In the genomic region with DNA sequence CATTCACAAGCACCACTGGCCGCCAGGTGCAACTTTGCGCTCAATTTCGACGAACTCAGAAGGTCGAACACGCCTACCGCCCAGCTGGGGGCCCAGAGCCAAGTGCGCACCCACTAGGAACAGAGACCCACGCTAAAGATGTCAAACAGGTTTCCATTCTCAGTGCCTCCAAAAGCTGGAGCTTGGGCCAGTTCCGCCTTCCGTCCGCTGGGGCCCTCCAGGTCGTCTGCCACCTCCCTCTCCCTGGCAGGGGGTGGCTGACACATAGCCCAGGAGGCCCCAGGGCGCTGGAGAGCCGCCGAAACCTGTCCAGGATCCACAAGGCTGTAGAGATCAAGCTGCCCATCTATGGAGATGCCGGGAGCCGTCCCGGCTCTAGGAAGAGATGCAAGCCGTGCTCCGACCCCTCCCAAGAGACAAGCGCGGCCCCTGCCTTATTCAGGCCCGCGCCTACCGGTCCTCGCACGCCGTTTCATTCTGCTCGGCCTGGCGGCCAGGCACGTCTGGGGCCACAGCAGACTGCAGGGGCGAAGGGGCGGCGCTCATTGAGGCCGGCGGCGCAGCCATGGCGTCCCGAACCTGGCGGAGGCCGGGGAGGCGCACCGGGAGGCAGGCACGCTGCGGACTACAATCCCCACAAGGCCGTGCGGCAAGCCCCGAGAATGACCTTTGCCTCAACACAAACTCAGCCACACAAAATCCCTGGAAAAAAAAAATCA, we compare ENCODE assay signal across 8 mouse cellular contexts. TPM values are rescaled to one million over a fixed set of nuclear protein-coding genes. Genes with fewer than 3 reads are reported as not detected.
DNase-seq lines count a peak whose midpoint lies in the region; ATAC-seq and TF ChIP-seq lines count a peak whose summit lies in the region.

No protein-coding gene starts in this region.

- peak overlapping the region; percentile 94 for H3K4me2 ChIP-seq in embryonic facial prominence, embryonic 14.5 days (ENCODE audit: low read depth, low read length)
- H3K4me2 ChIP-seq in limb, embryonic 11.5 days (ENCODE audit: low read depth, severe bottlenecking), result peak overlapping the region; percentile 89
- H3K4me2 ChIP-seq in midbrain, embryonic 12.5 days (replicated peaks), result peak overlapping the region; percentile 84

- H3K27ac ChIP-seq in embryonic facial prominence, embryonic 14.5 days (replicated peaks; ENCODE audit: low read depth, low read length), result peak overlapping the region; percentile 91
- peak overlapping the region; percentile 90 for H3K27ac ChIP-seq in heart, adult 2 months
- peak overlapping the region; percentile 90 for H3K27ac ChIP-seq in kidney, adult 2 months (ENCODE audit: insufficient read depth, low read depth, low read length)
- H3K27ac ChIP-seq in limb, embryonic 11.5 days (replicated peaks; ENCODE audit: low read depth, low read length), result peak overlapping the region; percentile 23; the same call in 1 of the 2 replicates
- peak overlapping the region; percentile 93 for H3K27ac ChIP-seq in midbrain, embryonic 12.5 days (replicated peaks)

- WGBS in embryonic facial prominence, embryonic 14.5 days, result under 1% methylated on average over 43 of the region's 49 CpGs
- WGBS in heart, adult 2 months, result under 1% methylated on average over 49 of the region's 49 CpGs
- under 1% methylated on average over 49 of the region's 49 CpGs for WGBS in kidney, adult 2 months
- WGBS in limb, embryonic 11.5 days, result 1% methylated on average over 49 of the region's 49 CpGs
- WGBS in midbrain, embryonic 12.5 days, result under 1% methylated on average over 49 of the region's 49 CpGs

- H3K27me3 ChIP-seq in embryonic facial prominence, embryonic 14.5 days (replicated peaks; ENCODE audit: control insufficient read depth, insufficient read depth, low read length), result no peaks in the 10 kb centered on the region
- no peaks in the 10 kb centered on the region for H3K27me3 ChIP-seq in heart, adult 2 months (ENCODE audit: control insufficient read depth, insufficient read depth, low read length)
- no peaks in the 10 kb centered on the region for H3K27me3 ChIP-seq in kidney, adult 2 months (replicated peaks; ENCODE audit: control insufficient read depth, insufficient read depth, low read length)
- H3K27me3 ChIP-seq in limb, embryonic 11.5 days (ENCODE audit: control insufficient read depth, insufficient read depth, low read length), result no peaks in the 10 kb centered on the region
- no peaks in the 10 kb centered on the region for H3K27me3 ChIP-seq in midbrain, embryonic 12.5 days

- no peak for TF ChIP-seq EP300 in heart, adult 2 months (IDR thresholded peaks at IDR 0.05; ENCODE audit: insufficient read depth, low read depth, low read length)

- peak overlapping the region; percentile 89 for H3K9ac ChIP-seq in embryonic facial prominence, embryonic 14.5 days (ENCODE audit: low read depth, low read length)
- H3K9ac ChIP-seq in heart, adult 2 months (ENCODE audit: low read depth, low read length), result peak overlapping the region; percentile 80
- peak overlapping the region; percentile 55 for H3K9ac ChIP-seq in limb, embryonic 11.5 days (ENCODE audit: low read length)
- peak overlapping the region; percentile 87 for H3K9ac ChIP-seq in midbrain, embryonic 12.5 days (replicated peaks)

- intact Hi-C loops in heart, adult 2 months (cut with DNase I), result loop anchor here (1.0 to 10.0 kb wide), 2 partner anchors 59 to 397 kb away; a partner anchor contains a TSS

- H3K9me3 ChIP-seq in embryonic facial prominence, embryonic 14.5 days (ENCODE audit: control insufficient read depth, low read length), result no peaks in the 10 kb centered on the region
- H3K9me3 ChIP-seq in limb, embryonic 11.5 days (ENCODE audit: control insufficient read depth, low read length), result no peaks in the 10 kb centered on the region
- no peaks in the 10 kb centered on the region for H3K9me3 ChIP-seq in midbrain, embryonic 12.5 days

- peak; percentile 66 for TF ChIP-seq POLR2A in heart, adult 2 months (IDR thresholded peaks at IDR 0.05; ENCODE audit: insufficient read depth, low read depth, low read length)
- peak; percentile 34 for TF ChIP-seq POLR2A in kidney, adult 2 months (IDR thresholded peaks at IDR 0.05; ENCODE audit: low read depth, low read length)

- no peaks in the 10 kb centered on the region for H3K79me2 ChIP-seq in heart, adult 2 months (replicated peaks; ENCODE audit: control insufficient read depth, insufficient read depth, low read length)

- peaks cover 31% of the 10 kb centered on the region for H3K36me3 ChIP-seq in embryonic facial prominence, embryonic 14.5 days (ENCODE audit: control insufficient read depth, insufficient read depth, low read length)
- no peaks in the 10 kb centered on the region for H3K36me3 ChIP-seq in heart, adult 2 months (ENCODE audit: control insufficient read depth, insufficient read depth, low read length)
- no peaks in the 10 kb centered on the region for H3K36me3 ChIP-seq in kidney, adult 2 months (ENCODE audit: control insufficient read depth, insufficient read depth, low read length)
- peaks cover 16% of the 10 kb centered on the region for H3K36me3 ChIP-seq in limb, embryonic 11.5 days (ENCODE audit: control insufficient read depth, insufficient read depth, low read length)
- peaks cover 32% of the 10 kb centered on the region for H3K36me3 ChIP-seq in midbrain, embryonic 12.5 days

- ATAC-seq in embryonic facial prominence, embryonic 14.5 days (ENCODE audit: low read depth), result peak; percentile 87
- ATAC-seq in limb, embryonic 11.5 days (ENCODE audit: insufficient number of reproducible peaks, low FRiP score, low TSS enrichment, low read depth), result peak; percentile 86
- peak; percentile 85 for ATAC-seq in midbrain, embryonic 12.5 days (ENCODE audit: low FRiP score, low read depth)

- peaks cover 10% of the 10 kb centered on the region for H3K4me1 ChIP-seq in embryonic facial prominence, embryonic 14.5 days (ENCODE audit: control insufficient read depth, insufficient read depth, low read length)
- peaks cover 6% of the 10 kb centered on the region; the same call in 1 of the 2 replicates for H3K4me1 ChIP-seq in heart, adult 2 months (ENCODE audit: control insufficient read depth, insufficient read depth, low read length)
- H3K4me1 ChIP-seq in kidney, adult 2 months (ENCODE audit: control insufficient read depth, insufficient read depth, low read length), result peaks cover 8% of the 10 kb centered on the region; the same call in 1 of the 2 replicates
- H3K4me1 ChIP-seq in limb, embryonic 11.5 days (ENCODE audit: control insufficient read depth, insufficient read depth, low read length), result peaks cover 3% of the 10 kb centered on the region; the same call in 1 of the 2 replicates
- peaks cover 18% of the 10 kb centered on the region for H3K4me1 ChIP-seq in midbrain, embryonic 12.5 days

- peak; percentile 27 for TF ChIP-seq CTCF in heart, adult 2 months (IDR thresholded peaks at IDR 0.05)
- no peak for TF ChIP-seq CTCF in kidney, adult 2 months (conservative IDR thresholded peaks at IDR 0.05; ENCODE audit: insufficient read depth, insufficient read length, low read depth, low read length)

- peak; percentile 75 for DNase-seq in 416B (ENCODE audit: low read depth)
- DNase-seq in adrenal gland, postnatal 4 days (ENCODE audit: low spot score in 2 of 2), result peak; percentile 65 to 76
- peak; percentile 89 for DNase-seq in embryonic facial prominence, embryonic 14.5 days (ENCODE audit: low spot score)
- peak; percentile 91 for DNase-seq in heart, adult 2 months
- DNase-seq in kidney, adult 2 months, result peak; percentile 93
- DNase-seq in limb, embryonic 11.5 days (ENCODE audit: low spot score), result peak; percentile 89
- DNase-seq in spleen, adult 12 weeks (ENCODE audit: low spot score), result peak; percentile 73

- peak overlapping the region; percentile 81 for H3K4me3 ChIP-seq in embryonic facial prominence, embryonic 14.5 days (ENCODE audit: low read depth, low read length)
- H3K4me3 ChIP-seq in heart, adult 2 months, result peak overlapping the region; percentile 80
- H3K4me3 ChIP-seq in kidney, adult 2 months (ENCODE audit: insufficient read depth, low read depth, low read length), result peak overlapping the region; percentile 86
- H3K4me3 ChIP-seq in limb, embryonic 11.5 days (ENCODE audit: low read depth, low read length), result peak overlapping the region; percentile 60
- peak overlapping the region; percentile 64 for H3K4me3 ChIP-seq in midbrain, embryonic 12.5 days

RNA-seq across cellular contexts. Expression of a gene that starts 3.1 kb away (rescaled TPM):
- total RNA-seq in adrenal gland, postnatal 4 days (2021), result 100 to 1,000 TPM; 106 to 113 TPM
- 45.2 and 49.3 TPM in 2 replicates for polyA plus RNA-seq in embryonic facial prominence, embryonic 14.5 days (2014; fragmentation: Nextera tagmentation; extraction: Ambion mirVana)
- total RNA-seq in heart, adult 2 months (2021), result 10 to 100 TPM; 31.3 to 32.5 TPM
- 115 and 156 TPM in 2 replicates for polyA plus RNA-seq in heart, adult 2 months (2012; rRNA removed)
- 107 and 130 TPM in 2 replicates for polyA plus RNA-seq in kidney, adult 2 months (2012; rRNA removed)
- polyA plus RNA-seq in limb, embryonic 11.5 days (2014; fragmentation: Nextera tagmentation; extraction: Ambion mirVana), result 34.4 and 39.7 TPM in 2 replicates
- polyA plus RNA-seq in midbrain, embryonic 12.5 days (2016; fragmentation: Nextera tagmentation; extraction: Ambion mirVana), result 60.4 and 71.6 TPM in 2 replicates

RNA-seq across cellular contexts. Expression of a gene that starts 10.1 kb away (rescaled TPM):
- total RNA-seq in adrenal gland, postnatal 4 days (2021), result 10 to 100 TPM; 72.3 to 73.4 TPM
- polyA plus RNA-seq in embryonic facial prominence, embryonic 14.5 days (2014; fragmentation: Nextera tagmentation; extraction: Ambion mirVana), result 57.4 and 61.7 TPM in 2 replicates
- 10 to 100 TPM; 35.3 to 38.6 TPM for total RNA-seq in heart, adult 2 months (2021)
- 13.8 and 19.1 TPM in 2 replicates for polyA plus RNA-seq in heart, adult 2 months (2012; rRNA removed)
- 19.6 and 22.1 TPM in 2 replicates for polyA plus RNA-seq in kidney, adult 2 months (2012; rRNA removed)
- polyA plus RNA-seq in limb, embryonic 11.5 days (2014; fragmentation: Nextera tagmentation; extraction: Ambion mirVana), result 78.7 and 82.5 TPM in 2 replicates
- polyA plus RNA-seq in midbrain, embryonic 12.5 days (2016; fragmentation: Nextera tagmentation; extraction: Ambion mirVana), result 75.2 and 80.5 TPM in 2 replicates

RNA-seq across cellular contexts. Expression of a gene that starts 11.0 kb away (rescaled TPM):
- total RNA-seq in adrenal gland, postnatal 4 days (2021), result 100 to 1,000 TPM; 141 to 143 TPM
- 42.0 and 46.5 TPM in 2 replicates for polyA plus RNA-seq in embryonic facial prominence, embryonic 14.5 days (2014; fragmentation: Nextera tagmentation; extraction: Ambion mirVana)
- total RNA-seq in heart, adult 2 months (2021), result 10 to 100 TPM; 13.2 to 16.9 TPM
- polyA plus RNA-seq in heart, adult 2 months (2012; rRNA removed), result 20.6 and 25.9 TPM in 2 replicates
- polyA plus RNA-seq in kidney, adult 2 months (2012; rRNA removed), result 32.2 and 41.3 TPM in 2 replicates
- 30.9 and 41.1 TPM in 2 replicates for polyA plus RNA-seq in limb, embryonic 11.5 days (2014; fragmentation: Nextera tagmentation; extraction: Ambion mirVana)
- 71.9 and 85.5 TPM in 2 replicates for polyA plus RNA-seq in midbrain, embryonic 12.5 days (2016; fragmentation: Nextera tagmentation; extraction: Ambion mirVana)

RNA-seq across cellular contexts. Expression of a gene that starts 17.5 kb away (rescaled TPM):
- 10 to 100 TPM; 23.8 to 25.5 TPM for total RNA-seq in adrenal gland, postnatal 4 days (2021)
- 13.1 and 13.2 TPM in 2 replicates for polyA plus RNA-seq in embryonic facial prominence, embryonic 14.5 days (2014; fragmentation: Nextera tagmentation; extraction: Ambion mirVana)
- 1 to 10 TPM; 1.0 to 1.6 TPM for total RNA-seq in heart, adult 2 months (2021)
- polyA plus RNA-seq in heart, adult 2 months (2012; rRNA removed), result 5.1 and 6.4 TPM in 2 replicates
- polyA plus RNA-seq in kidney, adult 2 months (2012; rRNA removed), result 26.1 and 30.2 TPM in 2 replicates
- 14.9 and 17.7 TPM in 2 replicates for polyA plus RNA-seq in limb, embryonic 11.5 days (2014; fragmentation: Nextera tagmentation; extraction: Ambion mirVana)
- polyA plus RNA-seq in midbrain, embryonic 12.5 days (2016; fragmentation: Nextera tagmentation; extraction: Ambion mirVana), result 88.8 and 92.4 TPM in 2 replicates

Comparison
In these comparisons a context has a peak if more than half of its experiments do, and no peak if none do; other contexts are left out.
1. Peak in every context shown above with its lines: DNase-seq, ATAC-seq, H3K4me3 ChIP-seq and H3K27ac ChIP-seq.
2. H3K27ac ChIP-seq: peak in every context shown above with its lines; median percentile 93 in midbrain, embryonic 12.5 days; 91 in embryonic facial prominence, embryonic 14.5 days; 90 in heart, adult 2 months; 90 in kidney, adult 2 months; 23 in limb, embryonic 11.5 days.